Mouse (Mus musculus) stomach, postnatal 0 days (tissue): ENCODE results near the gene Ogg1.

Experiments used
- CTCF ChIP-seq: IDR thresholded peaks from 2 replicates; pipeline ENCODE4 v1.5.1; 2016; ENCODE audit warnings: antibody characterized with exemption, low read depth, mild to moderate bottlenecking, moderate library complexity
- EP300 ChIP-seq: optimal IDR thresholded peaks from 2 replicates; pipeline ENCODE3; 2016; ENCODE audit warnings: antibody characterized with exemption

GRCm38 (mm10) chr6:113283500-113283899 is 43.3 kb upstream of the Ogg1 start:
- TF ChIP-seq CTCF (no peak), EP300 (no peak)
